Mouse (Mus musculus): ENCODE results near the gene Gm9857. TPM values are rescaled to one million over a fixed set of nuclear protein-coding genes. Genes with fewer than 3 reads are reported as not detected.

Gene Gm9857
- polyA plus RNA-seq, 1 experiment from 2014 or later, result not detected

GRCm38 (mm10) chr3:108963278-108963677 is 23.0 kb upstream of the Gm9857 start:
- ATAC-seq, result no peak
- Histone ChIP-seq H3K4me2 (replicated peaks) (no peak overlapping the region), H3K27ac (no peak overlapping the region), H3K36me3 (no peaks in the 10 kb centered on the region), H3K4me1 (replicated peaks) (peaks cover 11% of the 10 kb centered on the region), H3K27me3 (replicated peaks) (no peaks in the 10 kb centered on the region), H3K4me3 (replicated peaks) (no peak overlapping the region), H3K9me3 (no peaks in the 10 kb centered on the region), H3K9ac (no peak overlapping the region)
- WGBS, result 64% methylated on average over 3 of the region's 3 CpGs

GRCm38 (mm10) chr3:108961655-108962054 is 21.4 kb upstream of the Gm9857 start:
- no peak overlapping the region for H3K9ac ChIP-seq
- peaks cover 11% of the 10 kb centered on the region for H3K4me1 ChIP-seq (replicated peaks)
- H3K27ac ChIP-seq, result no peak overlapping the region
- no peak for ATAC-seq
- H3K27me3 ChIP-seq (replicated peaks), result no peaks in the 10 kb centered on the region
- H3K4me3 ChIP-seq (replicated peaks), result no peak overlapping the region
- whole genome bisulfite sequencing, result 42% methylated on average over 6 of the region's 6 CpGs
- H3K4me2 ChIP-seq (replicated peaks), result no peak overlapping the region; the same call in 1 of the 2 replicates
- H3K36me3 ChIP-seq, result no peaks in the 10 kb centered on the region
- no peaks in the 10 kb centered on the region for H3K9me3 ChIP-seq

- H3K9me3 ChIP-seq, result no peaks in the 10 kb centered on the region
- no peak overlapping the region for H3K4me3 ChIP-seq (replicated peaks)
- no peaks in the 10 kb centered on the region for H3K36me3 ChIP-seq
- no peak overlapping the region; the same call in 1 of the 2 replicates for H3K4me2 ChIP-seq (replicated peaks)
- 0 out of 2 replicates have a peak, but pooled peaks have one; percentile 17 for ATAC-seq
- H3K9ac ChIP-seq, result no peak overlapping the region
- no peak overlapping the region for H3K27ac ChIP-seq
- WGBS, result 42% methylated on average over 7 of the region's 7 CpGs
- H3K4me1 ChIP-seq (replicated peaks), result peaks cover 11% of the 10 kb centered on the region
- no peaks in the 10 kb centered on the region for H3K27me3 ChIP-seq (replicated peaks)
Observed at GRCm38 (mm10) chr3:108961226-108961625, 21.0 kb upstream of the Gm9857 start.

GRCm38 (mm10) chr3:108959680-108960295 is 19.5 kb upstream of the Gm9857 start:
- H3K4me2 ChIP-seq (replicated peaks), result no peak overlapping the region
- H3K9me3 ChIP-seq, result no peaks in the 10 kb centered on the region
- H3K27me3 ChIP-seq (replicated peaks), result no peaks in the 10 kb centered on the region
- 64% methylated on average over 13 of the region's 13 CpGs for WGBS
- no peak overlapping the region for H3K9ac ChIP-seq
- ATAC-seq, result no peak
- peaks cover 11% of the 10 kb centered on the region for H3K4me1 ChIP-seq (replicated peaks)
- no peaks in the 10 kb centered on the region for H3K36me3 ChIP-seq
- H3K4me3 ChIP-seq (replicated peaks), result no peak overlapping the region
- H3K27ac ChIP-seq, result no peak overlapping the region

- no peak for ATAC-seq
- Histone ChIP-seq H3K36me3 (no peaks in the 10 kb centered on the region), H3K4me2 (replicated peaks) (no peak overlapping the region), H3K9me3 (no peaks in the 10 kb centered on the region), H3K9ac (no peak overlapping the region), H3K4me1 (replicated peaks) (peaks cover 11% of the 10 kb centered on the region), H3K4me3 (replicated peaks) (no peak overlapping the region), H3K27me3 (replicated peaks) (no peaks in the 10 kb centered on the region), H3K27ac (no peak overlapping the region)
Observed at GRCm38 (mm10) chr3:108957976-108958375, 17.7 kb upstream of the Gm9857 start.

- H3K4me2 ChIP-seq (replicated peaks), result no peak overlapping the region
- no peak overlapping the region for H3K4me3 ChIP-seq (replicated peaks)
- no peaks in the 10 kb centered on the region for H3K36me3 ChIP-seq
- ATAC-seq, result no peak
- no peaks in the 10 kb centered on the region for H3K9me3 ChIP-seq
- no peak overlapping the region for H3K9ac ChIP-seq
- H3K4me1 ChIP-seq (replicated peaks), result peaks cover 4% of the 10 kb centered on the region; the same call in 1 of the 2 replicates
- no peaks in the 10 kb centered on the region for H3K27me3 ChIP-seq (replicated peaks)
- H3K27ac ChIP-seq, result no peak overlapping the region
- WGBS, result 89% methylated on average over 10 of the region's 10 CpGs
Observed at GRCm38 (mm10) chr3:108940996-108941395, 751 bp upstream of the Gm9857 start.

- Histone ChIP-seq H3K9ac (no peak within 1 kb of the TSS), H3K4me2 (replicated peaks) (peak within 1 kb of the TSS; percentile 68), H3K4me1 (replicated peaks) (peaks cover 4% of the 10 kb centered on the region; the same call in 1 of the 2 replicates), H3K36me3 (no peaks in the 10 kb centered on the region), H3K9me3 (no peaks in the 10 kb centered on the region), H3K4me3 (replicated peaks) (peak within 1 kb of the TSS; percentile 33), H3K27ac (no peak within 1 kb of the TSS), H3K27me3 (replicated peaks) (no peaks in the 10 kb centered on the region)
- no peak for ATAC-seq
- WGBS, result 84% methylated on average over 5 of the region's 5 CpGs
Observed at GRCm38 (mm10) chr3:108939573-108939972, 672 bp downstream of the Gm9857 start, which contains the start of gene Henmt1. Gene Henmt1 (plus strand): TSS chr3:108939873.

- no peak overlapping the region for H3K27ac ChIP-seq
- no peak overlapping the region for H3K4me2 ChIP-seq (replicated peaks)
- ATAC-seq, result no peak
- H3K27me3 ChIP-seq (replicated peaks), result no peaks in the 10 kb centered on the region
- no peaks in the 10 kb centered on the region for H3K36me3 ChIP-seq
- H3K4me3 ChIP-seq (replicated peaks), result no peak overlapping the region
- H3K9me3 ChIP-seq, result no peaks in the 10 kb centered on the region
- H3K4me1 ChIP-seq (replicated peaks), result peaks cover 4% of the 10 kb centered on the region; the same call in 1 of the 2 replicates
- 93% methylated on average over 5 of the region's 5 CpGs for WGBS
- no peak overlapping the region for H3K9ac ChIP-seq
Observed at GRCm38 (mm10) chr3:108938691-108939090, 1.6 kb downstream of the Gm9857 start.

GRCm38 (mm10) chr3:108933557-108933956 is 6.7 kb downstream of the Gm9857 start:
- H3K27ac ChIP-seq, result no peak overlapping the region
- no peaks in the 10 kb centered on the region for H3K9me3 ChIP-seq
- no peaks in the 10 kb centered on the region for H3K27me3 ChIP-seq (replicated peaks)
- no peak overlapping the region for H3K4me3 ChIP-seq (replicated peaks)
- no peak for ATAC-seq
- 94% methylated on average over 6 of the region's 6 CpGs for WGBS
- H3K4me2 ChIP-seq (replicated peaks), result no peak overlapping the region
- no peak overlapping the region for H3K9ac ChIP-seq
- H3K36me3 ChIP-seq, result no peaks in the 10 kb centered on the region
- H3K4me1 ChIP-seq (replicated peaks), result no peaks in the 10 kb centered on the region

- Histone ChIP-seq H3K4me2 (replicated peaks) (no peak overlapping the region), H3K4me1 (replicated peaks) (no peaks in the 10 kb centered on the region), H3K9ac (no peak overlapping the region), H3K9me3 (no peaks in the 10 kb centered on the region), H3K36me3 (no peaks in the 10 kb centered on the region), H3K4me3 (replicated peaks) (no peak overlapping the region), H3K27me3 (replicated peaks) (no peaks in the 10 kb centered on the region), H3K27ac (no peak overlapping the region)
- WGBS, result 71% methylated on average over 1 of the region's 1 CpGs
- peak; percentile 67 for ATAC-seq
Observed at GRCm38 (mm10) chr3:108926308-108926707, 13.9 kb downstream of the Gm9857 start.

GRCm38 (mm10) chr3:108925677-108926076 is 14.6 kb downstream of the Gm9857 start:
- H3K9me3 ChIP-seq, result no peaks in the 10 kb centered on the region
- WGBS, result 67% methylated on average over 4 of the region's 4 CpGs
- no peaks in the 10 kb centered on the region for H3K4me1 ChIP-seq (replicated peaks)
- no peak overlapping the region for H3K27ac ChIP-seq
- H3K4me3 ChIP-seq (replicated peaks), result no peak overlapping the region
- no peaks in the 10 kb centered on the region for H3K27me3 ChIP-seq (replicated peaks)
- H3K9ac ChIP-seq, result no peak overlapping the region
- H3K4me2 ChIP-seq (replicated peaks), result no peak overlapping the region
- H3K36me3 ChIP-seq, result no peaks in the 10 kb centered on the region
- ATAC-seq, result peak; percentile 50

- 95% methylated on average over 1 of the region's 1 CpGs for WGBS
- no peak overlapping the region for H3K4me3 ChIP-seq (replicated peaks)
- H3K36me3 ChIP-seq, result no peaks in the 10 kb centered on the region
- H3K27me3 ChIP-seq (replicated peaks), result no peaks in the 10 kb centered on the region
- no peak for ATAC-seq
- H3K9me3 ChIP-seq, result no peaks in the 10 kb centered on the region
- no peaks in the 10 kb centered on the region for H3K4me1 ChIP-seq (replicated peaks)
- no peak overlapping the region for H3K9ac ChIP-seq
- H3K4me2 ChIP-seq (replicated peaks), result no peak overlapping the region
- H3K27ac ChIP-seq, result no peak overlapping the region
Observed at GRCm38 (mm10) chr3:108921822-108922221, 18.4 kb downstream of the Gm9857 start.

- WGBS, result 71% methylated on average over 3 of the region's 3 CpGs
- no peak overlapping the region for H3K27ac ChIP-seq
- ATAC-seq, result peak; percentile 67
Observed at GRCm38 (mm10) chr3:108920442-108921070, 19.7 kb downstream of the Gm9857 start.

More at GRCm38 (mm10) chr3:108920442-108921070, 19.7 kb downstream of the Gm9857 start:
- Histone ChIP-seq H3K4me3 (replicated peaks) (no peak overlapping the region), H3K36me3 (no peaks in the 10 kb centered on the region), H3K9me3 (no peaks in the 10 kb centered on the region), H3K4me1 (replicated peaks) (no peaks in the 10 kb centered on the region), H3K27me3 (replicated peaks) (no peaks in the 10 kb centered on the region), H3K9ac (no peak overlapping the region), H3K4me2 (replicated peaks) (no peak overlapping the region)

Data from intestine, embryonic 15.5 days (tissue).